Mouse (Mus musculus) liver, embryonic 15.5 days (tissue): ENCODE measurements around the gene Gm45717. TPM values are rescaled to one million over a fixed set of nuclear protein-coding genes. Genes with fewer than 3 reads are reported as not detected.

Experiments used
- ATAC-seq: fragments of 200-750 bp; cut with Nextera tagmentation; 2 replicates; pipeline ENCODE4 v1.8.0; 2017; ENCODE audit warnings: moderate number of reproducible peaks, mild to moderate bottlenecking, moderate library complexity; ENCODE audit not compliant: insufficient read depth
- H3K27ac ChIP-seq: fragments of 300-500 bp; sonication (generic); replicated peaks from 2 replicates; pipeline ENCODE4 v1.5.1; 2015; ENCODE audit warnings: mild to moderate bottlenecking, inconsistent platforms
- H3K27me3 ChIP-seq: fragments of 300-500 bp; sonication (generic); 2 replicates; pipeline ENCODE4 v1.6.1; 2015; ENCODE audit warnings: mild to moderate bottlenecking, inconsistent platforms
- H3K36me3 ChIP-seq: fragments of 300-500 bp; sonication (generic); replicated peaks from 2 replicates; pipeline ENCODE4 v1.6.1; 2015; ENCODE audit warnings: moderate library complexity, mild to moderate bottlenecking, inconsistent platforms
- H3K4me1 ChIP-seq: fragments of 300-500 bp; sonication (generic); replicated peaks from 2 replicates; pipeline ENCODE4 v1.6.1; 2015; ENCODE audit warnings: inconsistent platforms
- H3K4me2 ChIP-seq: fragments of 300-500 bp; sonication (generic); 2 replicates; pipeline ENCODE4 v1.6.1; 2015; ENCODE audit warnings: moderate library complexity, mild to moderate bottlenecking, inconsistent platforms
- H3K4me3 ChIP-seq: fragments of 300-500 bp; sonication (generic); replicated peaks from 2 replicates; pipeline ENCODE4 v1.5.1; 2015; ENCODE audit warnings: mild to moderate bottlenecking, inconsistent platforms
- H3K9ac ChIP-seq: fragments of 300-500 bp; sonication (generic); 2 replicates; pipeline ENCODE4 v1.6.1; 2015; ENCODE audit warnings: moderate library complexity, mild to moderate bottlenecking, inconsistent platforms
- H3K9me3 ChIP-seq: fragments of 300-500 bp; sonication (generic); replicated peaks from 2 replicates; pipeline ENCODE4 v1.6.1; 2016; ENCODE audit warnings: inconsistent platforms
- WGBS: fragments of 180-500 bp; shearing (Covaris S2); methylation state at CpG from one replicate; pipeline ENCODE4 v1.1.7; 2015; ENCODE audit warnings: mixed read lengths; ENCODE audit not compliant: insufficient replicate concordance; 5-methylcytosine and 5-hydroxymethylcytosine counted together
- polyA plus RNA-seq: library from polyadenylated mRNA; unstranded; fragments of >200 nt; fragmentation: Nextera tagmentation; extraction: Ambion mirVana; gene quantifications from 2 replicates; pipeline ENCODE4 v1.2.1, GENCODE M21; 2015

The Gm45717 gene
- polyA plus RNA-seq, 1 experiment from 2014 or later, result not detected

DNA sequence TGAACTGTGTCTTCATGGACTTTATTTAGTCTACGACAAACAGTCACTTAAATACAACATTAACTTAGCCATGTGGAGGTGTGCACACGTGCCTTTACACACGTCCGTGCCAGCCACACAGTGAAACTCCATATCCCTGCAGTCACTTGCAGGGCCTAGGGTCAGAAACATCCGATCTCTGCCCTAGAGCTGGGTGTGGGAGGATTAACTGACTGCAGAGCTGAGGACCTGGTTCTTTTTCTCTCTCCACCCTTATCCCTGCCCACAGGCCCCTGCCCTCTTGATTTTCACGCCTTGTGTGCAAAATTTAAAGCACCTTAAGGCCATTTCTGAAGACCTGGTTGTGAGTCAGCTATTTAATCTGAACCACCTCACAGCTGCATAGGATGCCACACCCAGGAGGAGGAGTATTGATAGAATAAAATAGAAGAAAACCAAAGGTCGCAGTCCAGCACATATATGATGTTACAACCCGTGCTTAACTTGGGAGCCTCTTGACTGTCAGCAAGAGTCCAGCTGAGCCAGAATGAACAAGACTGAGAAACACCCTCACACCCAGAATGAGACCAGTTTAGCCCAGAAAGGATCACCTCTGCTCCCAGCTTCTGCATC, 35.2 kb downstream of the Gm45717 start, which contains the start of gene Nlrp6:
Gene Nlrp6, plus strand, starts transcription at position 485 of the 612 bp plus-strand sequence.
- Histone ChIP-seq H3K9ac (no peak within 1 kb of the TSS), H3K9me3 (no peaks in the 10 kb centered on the region), H3K4me3 (no peak within 1 kb of the TSS), H3K27ac (no peak within 1 kb of the TSS), H3K36me3 (no peaks in the 10 kb centered on the region), H3K27me3 (peaks cover 64% of the 10 kb centered on the region), H3K4me1 (peaks cover 27% of the 10 kb centered on the region), H3K4me2 (no peak within 1 kb of the TSS)
- 42% methylated on average over 8 of the region's 8 CpGs for WGBS
- no peak for ATAC-seq

DNA sequence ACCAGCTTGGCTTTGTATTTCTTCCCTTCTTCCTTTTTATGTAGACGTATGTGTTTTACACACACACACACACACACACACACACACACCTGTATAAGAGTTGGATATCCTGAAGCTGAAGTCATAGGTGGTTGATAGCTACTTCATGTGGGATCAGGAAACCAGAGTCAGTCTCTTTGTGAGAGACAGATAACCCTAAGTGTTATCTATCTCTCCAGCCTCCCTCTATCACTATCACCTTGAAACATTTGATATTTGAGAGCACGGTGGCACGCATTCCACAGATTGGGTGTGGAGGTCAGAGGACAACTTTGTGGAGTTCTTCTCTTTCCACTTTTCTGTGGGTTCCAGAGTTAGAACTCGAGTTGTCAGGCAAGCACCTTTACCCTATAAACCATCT, 35.8 kb downstream of the Gm45717 start:
- H3K27me3 ChIP-seq, result peaks cover 59% of the 10 kb centered on the region
- H3K4me2 ChIP-seq, result no peak overlapping the region
- peaks cover 27% of the 10 kb centered on the region for H3K4me1 ChIP-seq
- no peaks in the 10 kb centered on the region for H3K9me3 ChIP-seq
- no peaks in the 10 kb centered on the region for H3K36me3 ChIP-seq
- WGBS, result 20% methylated on average over 4 of the region's 4 CpGs
- H3K9ac ChIP-seq, result no peak overlapping the region
- no peak overlapping the region for H3K27ac ChIP-seq
- ATAC-seq, result no peak
- H3K4me3 ChIP-seq, result no peak overlapping the region

DNA sequence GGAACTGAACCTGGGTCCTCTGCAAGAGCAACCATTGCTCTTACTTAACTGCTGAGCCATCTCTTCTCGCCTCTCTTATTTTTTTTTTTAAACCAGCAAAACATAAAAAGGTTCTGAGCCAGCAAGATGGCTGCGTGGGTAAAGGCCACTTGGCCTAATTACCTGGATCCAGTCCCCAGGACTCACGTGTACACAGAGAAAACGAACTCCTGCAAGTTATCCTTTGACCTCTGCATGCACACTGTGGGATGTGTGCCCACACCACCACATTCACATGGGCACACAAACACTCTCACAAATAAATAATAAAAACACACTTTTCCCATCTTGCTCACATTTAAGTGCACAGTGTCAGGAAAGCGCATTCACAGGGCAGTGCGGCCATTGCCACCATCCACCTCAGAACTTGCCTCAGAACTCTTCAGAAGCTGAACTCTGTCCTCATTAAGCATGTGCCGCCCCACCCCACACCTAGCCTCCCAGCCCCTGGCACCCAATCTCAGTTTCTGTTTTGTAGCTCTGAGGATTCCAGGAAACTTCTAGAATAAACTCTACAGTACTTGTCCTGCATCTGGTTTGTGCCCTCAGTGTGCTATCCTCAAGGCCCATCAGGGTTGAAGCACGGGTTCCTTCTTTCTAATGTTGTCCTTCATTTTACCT, 41.6 kb downstream of the Gm45717 start:
- no peak overlapping the region for H3K4me2 ChIP-seq
- H3K27ac ChIP-seq, result peak overlapping the region; percentile 68; the same call in 1 of the 2 replicates
- H3K36me3 ChIP-seq, result no peaks in the 10 kb centered on the region
- WGBS, result 62% methylated on average over 8 of the region's 8 CpGs
- H3K9ac ChIP-seq, result no peak overlapping the region
- H3K4me1 ChIP-seq, result peaks cover 8% of the 10 kb centered on the region; the same call in 1 of the 2 replicates
- no peak overlapping the region for H3K4me3 ChIP-seq
- no peaks in the 10 kb centered on the region for H3K9me3 ChIP-seq
- no peak for ATAC-seq
- H3K27me3 ChIP-seq, result peaks cover 3% of the 10 kb centered on the region

GRCm38 (mm10) chr7:140912846-140913482, 42.8 kb downstream of the Gm45717 start:
- Histone ChIP-seq H3K9me3 (no peaks in the 10 kb centered on the region), H3K4me2 (no peak overlapping the region; the same call in 1 of the 2 replicates), H3K27ac (peak overlapping the region; percentile 68), H3K27me3 (no peaks in the 10 kb centered on the region; the same call in 1 of the 2 replicates), H3K4me3 (no peak overlapping the region), H3K36me3 (no peaks in the 10 kb centered on the region), H3K4me1 (peaks cover 19% of the 10 kb centered on the region), H3K9ac (no peak overlapping the region)
- WGBS, result 65% methylated on average over 5 of the region's 5 CpGs
- ATAC-seq, result peak; percentile 46; the same call in 1 of the 2 replicates

- H3K4me2 ChIP-seq, result no peak overlapping the region
- ATAC-seq, result no peak
- no peak overlapping the region for H3K4me3 ChIP-seq
- no peaks in the 10 kb centered on the region; the same call in 1 of the 2 replicates for H3K27me3 ChIP-seq
- H3K36me3 ChIP-seq, result no peaks in the 10 kb centered on the region
- peaks cover 19% of the 10 kb centered on the region for H3K4me1 ChIP-seq
- peak overlapping the region; percentile 68 for H3K27ac ChIP-seq
- no peaks in the 10 kb centered on the region for H3K9me3 ChIP-seq
- H3K9ac ChIP-seq, result no peak overlapping the region
- 35% methylated on average over 3 of the region's 3 CpGs for WGBS
These were observed 43.4 kb downstream of the Gm45717 start for GRCm38 (mm10) chr7:140912293-140912692.

DNA sequence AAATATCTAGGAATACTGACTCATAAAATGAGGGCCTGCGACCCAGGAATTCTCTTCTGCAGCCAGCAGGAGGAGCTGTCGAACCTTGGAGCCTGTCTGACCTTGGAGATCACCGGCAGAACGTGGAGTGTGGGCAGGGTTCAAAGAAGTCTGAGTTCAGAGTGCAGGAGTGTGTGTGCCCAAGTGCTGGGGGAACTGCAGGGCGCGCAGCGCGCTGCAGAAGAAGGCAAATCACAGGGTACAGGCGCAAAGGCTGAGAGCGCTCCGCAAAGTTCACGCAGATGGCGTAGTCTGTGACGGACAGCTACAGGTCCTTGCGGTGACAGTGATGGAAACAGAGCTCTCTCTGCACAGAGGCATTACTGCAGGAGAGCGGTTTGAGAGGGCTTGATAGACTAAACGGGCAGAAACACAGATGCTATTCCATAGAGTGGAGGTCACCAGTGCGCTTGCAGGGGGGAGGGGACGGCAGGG, 47.1 kb downstream of the Gm45717 start:
- ATAC-seq, result peak; percentile 51
- Histone ChIP-seq H3K36me3 (no peaks in the 10 kb centered on the region), H3K9me3 (no peaks in the 10 kb centered on the region), H3K4me2 (peak overlapping the region; percentile 61), H3K9ac (0 out of 2 replicates have a peak overlapping the region, but pooled peaks have one; percentile 2), H3K27me3 (no peaks in the 10 kb centered on the region; the same call in none of the 2 replicates), H3K4me3 (peak overlapping the region; percentile 37), H3K27ac (peak overlapping the region; percentile 63), H3K4me1 (peaks cover 20% of the 10 kb centered on the region)
- WGBS, result 2% methylated on average over 19 of the region's 19 CpGs

- Histone ChIP-seq H3K36me3 (no peaks in the 10 kb centered on the region), H3K27ac (peak overlapping the region; percentile 63), H3K9me3 (no peaks in the 10 kb centered on the region), H3K27me3 (no peaks in the 10 kb centered on the region; the same call in none of the 2 replicates), H3K9ac (no peak overlapping the region), H3K4me1 (peaks cover 23% of the 10 kb centered on the region), H3K4me3 (no peak overlapping the region), H3K4me2 (peak overlapping the region; percentile 61; the same call in 1 of the 2 replicates)
- peak; percentile 49 for ATAC-seq
- 41% methylated on average over 7 of the region's 7 CpGs for WGBS
These were observed 47.6 kb downstream of the Gm45717 start for GRCm38 (mm10) chr7:140908181-140908580.

GRCm38 (mm10) chr7:140907697-140908096, 48.0 kb downstream of the Gm45717 start:
- H3K4me1 ChIP-seq, result peaks cover 26% of the 10 kb centered on the region
- H3K4me2 ChIP-seq, result peak overlapping the region; percentile 61; the same call in 1 of the 2 replicates
- no peaks in the 10 kb centered on the region for H3K9me3 ChIP-seq
- no peaks in the 10 kb centered on the region; the same call in none of the 2 replicates for H3K27me3 ChIP-seq
- peak overlapping the region; percentile 39 for H3K27ac ChIP-seq
- no peak overlapping the region for H3K4me3 ChIP-seq
- H3K36me3 ChIP-seq, result no peaks in the 10 kb centered on the region
- 65% methylated on average over 7 of the region's 7 CpGs for WGBS
- no peak overlapping the region for H3K9ac ChIP-seq
- no peak for ATAC-seq

DNA sequence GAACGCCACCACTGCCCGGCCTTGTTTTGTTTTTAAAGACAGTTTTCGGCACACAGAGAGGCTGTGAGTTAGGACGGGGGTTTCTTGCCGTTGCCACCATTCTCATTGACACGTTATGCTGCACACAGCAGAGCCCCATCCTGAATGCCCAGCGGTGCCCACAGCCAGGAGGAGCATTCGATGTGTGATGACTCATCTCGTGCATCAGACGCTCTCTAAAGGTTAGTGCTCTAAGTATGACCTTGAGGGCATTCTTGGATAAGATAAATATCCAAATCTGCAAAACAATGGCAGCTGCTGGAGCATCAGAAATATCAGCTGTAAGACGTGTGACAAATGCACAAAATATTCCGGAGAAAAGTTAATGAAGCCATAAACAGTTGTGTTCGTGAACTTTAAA, 48.6 kb downstream of the Gm45717 start:
- H3K27ac ChIP-seq, result peak overlapping the region; percentile 64; the same call in 1 of the 2 replicates

DNA sequence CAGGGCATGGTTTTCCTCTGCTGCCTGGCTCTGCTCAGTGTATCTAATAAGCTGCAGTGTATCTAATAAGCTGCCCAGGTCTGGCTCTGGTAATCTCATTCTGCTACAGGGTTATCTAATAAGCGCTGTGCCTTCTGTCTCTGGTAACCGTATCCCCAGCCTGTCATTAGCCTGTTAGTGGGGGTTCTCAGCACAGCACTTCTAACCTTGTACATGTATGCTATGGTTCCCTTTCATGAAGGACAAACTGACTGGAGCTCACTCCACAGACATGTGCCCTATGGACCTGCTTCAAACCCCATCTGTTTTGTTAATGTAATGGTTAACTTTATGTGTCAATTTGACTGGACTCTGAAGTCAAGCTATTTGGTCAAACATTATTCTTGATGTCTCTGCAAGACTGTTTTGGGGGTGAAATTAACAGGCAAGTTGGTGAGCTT, 50.1 kb downstream of the Gm45717 start:
- no peak overlapping the region for H3K9ac ChIP-seq
- H3K4me2 ChIP-seq, result peak overlapping the region; percentile 44; the same call in 1 of the 2 replicates
- peak overlapping the region; percentile 40 for H3K4me3 ChIP-seq
- H3K9me3 ChIP-seq, result no peaks in the 10 kb centered on the region
- H3K27ac ChIP-seq, result peak overlapping the region; percentile 64
- H3K4me1 ChIP-seq, result peaks cover 21% of the 10 kb centered on the region
- peak; percentile 45; the same call in 1 of the 2 replicates for ATAC-seq
- no peaks in the 10 kb centered on the region for H3K36me3 ChIP-seq
- no peaks in the 10 kb centered on the region; the same call in none of the 2 replicates for H3K27me3 ChIP-seq
- WGBS, result 30% methylated on average over 2 of the region's 2 CpGs

More for the DNA sequence above, 48.6 kb downstream of the Gm45717 start:
- H3K9me3 ChIP-seq, result no peaks in the 10 kb centered on the region
- no peak overlapping the region for H3K9ac ChIP-seq
- H3K4me2 ChIP-seq, result peak overlapping the region; percentile 44
- H3K4me1 ChIP-seq, result peaks cover 21% of the 10 kb centered on the region
- H3K36me3 ChIP-seq, result no peaks in the 10 kb centered on the region
- 70% methylated on average over 13 of the region's 13 CpGs for WGBS
- ATAC-seq, result no peak
- peak overlapping the region; percentile 40 for H3K4me3 ChIP-seq
- H3K27me3 ChIP-seq, result no peaks in the 10 kb centered on the region; the same call in none of the 2 replicates
